Mouse (Mus musculus) bone marrow, adult 2 months (tissue): ENCODE data around the gene Josd1.

Source experiments
- CTCF ChIP-seq: fragments of 200-500 bp; IDR thresholded peaks from 2 replicates; pipeline ENCODE4 v1.5.1; 2011; ENCODE audit warnings: low read length, control low read depth; ENCODE audit not compliant: control insufficient read depth, insufficient read depth
- POLR2A ChIP-seq: fragments of 200-500 bp; IDR thresholded peaks from 2 replicates; pipeline ENCODE4 v1.6.1; 2011; ENCODE audit warnings: low read depth, mild to moderate bottlenecking, control low read depth, low read length, borderline replicate concordance; ENCODE audit not compliant: control insufficient read depth

DNA sequence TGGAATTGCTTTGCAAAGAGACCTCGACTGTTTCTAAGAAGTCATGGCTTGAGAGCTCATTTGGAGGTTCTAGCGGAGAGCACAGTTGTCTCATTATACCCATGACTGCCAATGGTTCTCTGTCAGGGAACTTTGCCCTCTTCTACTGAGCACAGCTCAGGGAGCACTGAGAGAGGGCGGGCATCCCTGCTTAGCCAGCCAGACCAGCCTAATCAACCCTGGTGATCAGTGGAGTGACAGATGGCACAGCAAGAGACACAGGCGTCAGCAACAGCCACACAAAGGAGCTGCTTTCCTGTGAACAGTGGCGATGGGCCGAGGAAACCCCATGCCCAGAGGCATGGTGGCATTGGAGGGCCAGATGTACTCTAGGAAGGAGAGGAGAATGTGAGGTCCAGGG lies 9.3 kb upstream of the Josd1 start:
- no peak for TF ChIP-seq POLR2A
- TF ChIP-seq CTCF = no peak
